8 mouse cellular contexts compared by ENCODE assay signal in the genomic region with DNA sequence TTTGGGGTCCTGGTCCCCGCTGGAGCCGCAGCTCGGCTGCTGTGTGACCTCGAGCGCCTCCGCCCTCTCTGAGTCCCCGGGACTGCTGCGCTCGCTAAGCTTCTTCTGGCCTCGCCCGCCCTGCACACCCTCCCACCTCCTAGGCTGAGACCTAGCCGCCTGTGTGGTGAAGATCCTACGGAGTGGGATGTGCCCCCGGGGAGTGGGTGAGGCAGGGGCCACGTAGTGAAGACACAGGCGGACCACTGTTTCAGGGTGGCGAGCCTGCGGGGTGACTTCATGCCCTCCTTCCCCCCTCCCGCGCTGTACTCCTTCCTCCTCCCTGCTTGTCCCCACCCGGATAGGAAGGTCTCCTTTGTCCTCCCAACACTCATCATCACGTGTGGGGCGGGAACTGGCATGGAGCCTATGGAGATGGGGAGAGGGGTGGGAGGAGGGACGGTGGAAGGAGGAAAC. TPM values are rescaled to one million over a fixed set of nuclear protein-coding genes. Genes with fewer than 3 reads are reported as not detected.
DNase-seq lines count a peak whose midpoint lies in the region; ATAC-seq lines count a peak whose summit lies in the region.

No protein-coding gene starts in this region.

- H3K36me3 ChIP-seq in hindbrain, embryonic 15.5 days, result no peaks in the 10 kb centered on the region
- peaks cover 12% of the 10 kb centered on the region; the same call in 1 of the 2 replicates for H3K36me3 ChIP-seq in limb, embryonic 12.5 days
- no peaks in the 10 kb centered on the region for H3K36me3 ChIP-seq in midbrain, embryonic 11.5 days (ENCODE audit: control insufficient read depth, insufficient read depth, low read length)
- peaks cover 5% of the 10 kb centered on the region; the same call in 1 of the 2 replicates for H3K36me3 ChIP-seq in stomach, embryonic 15.5 days

- peak overlapping the region; percentile 53 for H3K4me3 ChIP-seq in hindbrain, embryonic 15.5 days
- H3K4me3 ChIP-seq in limb, embryonic 12.5 days (replicated peaks), result peak overlapping the region; percentile 65
- peak overlapping the region; percentile 55 for H3K4me3 ChIP-seq in midbrain, embryonic 11.5 days (ENCODE audit: low read depth, low read length)
- peak overlapping the region; percentile 72 for H3K4me3 ChIP-seq in stomach, embryonic 15.5 days (replicated peaks)

- H3K27me3 ChIP-seq in hindbrain, embryonic 15.5 days, result no peaks in the 10 kb centered on the region
- peaks cover 5% of the 10 kb centered on the region; the same call in 1 of the 2 replicates for H3K27me3 ChIP-seq in limb, embryonic 12.5 days
- H3K27me3 ChIP-seq in midbrain, embryonic 11.5 days (ENCODE audit: control insufficient read depth, insufficient read depth, low read length), result no peaks in the 10 kb centered on the region
- no peaks in the 10 kb centered on the region for H3K27me3 ChIP-seq in stomach, embryonic 15.5 days (replicated peaks)

- no peaks in the 10 kb centered on the region for H3K9me3 ChIP-seq in hindbrain, embryonic 15.5 days
- no peaks in the 10 kb centered on the region for H3K9me3 ChIP-seq in limb, embryonic 12.5 days
- no peaks in the 10 kb centered on the region for H3K9me3 ChIP-seq in midbrain, embryonic 11.5 days (ENCODE audit: control insufficient read depth, low read length)
- H3K9me3 ChIP-seq in stomach, embryonic 15.5 days, result no peaks in the 10 kb centered on the region

- ATAC-seq in cerebellum, adult (ENCODE audit: insufficient number of reproducible peaks, low FRiP score, low TSS enrichment), result no peak
- ATAC-seq in hindbrain, embryonic 15.5 days (ENCODE audit: low FRiP score, low read depth), result peak; percentile 60
- ATAC-seq in limb, embryonic 12.5 days (ENCODE audit: insufficient number of reproducible peaks, insufficient read depth, low FRiP score, low TSS enrichment, low read depth), result peak; percentile 61
- peak; percentile 72 for ATAC-seq in midbrain, embryonic 11.5 days (ENCODE audit: low FRiP score)
- ATAC-seq in stomach, embryonic 15.5 days (ENCODE audit: insufficient read depth, low FRiP score, low read depth), result peak; percentile 63

- under 1% methylated on average over 24 of the region's 24 CpGs for WGBS in hindbrain, embryonic 15.5 days
- WGBS in limb, embryonic 12.5 days, result 0% methylated on average over 24 of the region's 24 CpGs
- WGBS in midbrain, embryonic 11.5 days, result 2% methylated on average over 24 of the region's 24 CpGs
- 0% methylated on average over 24 of the region's 24 CpGs for WGBS in stomach, embryonic 15.5 days

- peak; percentile 42 for DNase-seq in cerebellum, adult 11-12 months
- peak; percentile 45 to 63 for DNase-seq in adrenal gland, postnatal 4 days (ENCODE audit: low spot score in 2 of 2)
- peak; percentile 68 for DNase-seq in gastrocnemius, adult 18-20 months (ENCODE audit: low spot score)
- DNase-seq in midbrain, embryonic 11.5 days (ENCODE audit: low spot score, missing footprints), result no peak

- peaks cover 18% of the 10 kb centered on the region for H3K4me1 ChIP-seq in hindbrain, embryonic 15.5 days (replicated peaks)
- peaks cover 7% of the 10 kb centered on the region; the same call in 1 of the 2 replicates for H3K4me1 ChIP-seq in limb, embryonic 12.5 days (replicated peaks)
- H3K4me1 ChIP-seq in midbrain, embryonic 11.5 days (ENCODE audit: control insufficient read depth, insufficient read depth, low read length), result no peaks in the 10 kb centered on the region; the same call in 1 of the 2 replicates
- peaks cover 15% of the 10 kb centered on the region; the same call in 1 of the 2 replicates for H3K4me1 ChIP-seq in stomach, embryonic 15.5 days

- peak overlapping the region; percentile 56 for H3K9ac ChIP-seq in hindbrain, embryonic 15.5 days
- H3K9ac ChIP-seq in limb, embryonic 12.5 days (replicated peaks), result peak overlapping the region; percentile 78
- H3K9ac ChIP-seq in midbrain, embryonic 11.5 days (ENCODE audit: low read length), result peak overlapping the region; percentile 80
- peak overlapping the region; percentile 81 for H3K9ac ChIP-seq in stomach, embryonic 15.5 days

- peak overlapping the region; percentile 49 for H3K27ac ChIP-seq in hindbrain, embryonic 15.5 days (replicated peaks)
- H3K27ac ChIP-seq in limb, embryonic 12.5 days, result peak overlapping the region; percentile 74
- peak overlapping the region; percentile 7; the same call in 1 of the 2 replicates for H3K27ac ChIP-seq in midbrain, embryonic 11.5 days (ENCODE audit: low read depth, low read length)
- H3K27ac ChIP-seq in stomach, embryonic 15.5 days, result peak overlapping the region; percentile 90

- H3K4me2 ChIP-seq in hindbrain, embryonic 15.5 days, result peak overlapping the region; percentile 73
- peak overlapping the region; percentile 86 for H3K4me2 ChIP-seq in limb, embryonic 12.5 days
- peak overlapping the region; percentile 76 for H3K4me2 ChIP-seq in midbrain, embryonic 11.5 days
- H3K4me2 ChIP-seq in stomach, embryonic 15.5 days, result peak overlapping the region; percentile 80

RNA-seq across cellular contexts. Expression of gene Cmtm3, which starts 1.9 kb away (rescaled TPM):
- 100 to 1,000 TPM; 104 to 105 TPM for total RNA-seq in adrenal gland, postnatal 4 days (2021)
- total RNA-seq in gastrocnemius, adult 18-20 months (2021), result 1 to 10 TPM; 3.2 to 7.2 TPM
- 39.5 and 44.1 TPM in 2 replicates for polyA plus RNA-seq in hindbrain, embryonic 15.5 days (2015; fragmentation: Nextera tagmentation; extraction: Ambion mirVana)
- 99.8 and 102 TPM in 2 replicates for polyA plus RNA-seq in limb, embryonic 12.5 days (2016; fragmentation: Nextera tagmentation; extraction: Ambion mirVana)
- polyA plus RNA-seq in midbrain, embryonic 11.5 days (2014; fragmentation: Nextera tagmentation; extraction: Ambion mirVana), result 70.3 and 74.3 TPM in 2 replicates
- polyA plus RNA-seq in stomach, embryonic 15.5 days (2015; fragmentation: Nextera tagmentation; extraction: Ambion mirVana), result 121 and 122 TPM in 2 replicates

RNA-seq across cellular contexts. Expression of gene Cmtm2b, which starts 19.1 kb away (rescaled TPM):
- not detected for total RNA-seq in adrenal gland, postnatal 4 days (2021)
- not detected for total RNA-seq in gastrocnemius, adult 18-20 months (2021)
- polyA plus RNA-seq in hindbrain, embryonic 15.5 days (2015; fragmentation: Nextera tagmentation; extraction: Ambion mirVana), result not detected in 2 replicates
- not detected in 2 replicates for polyA plus RNA-seq in limb, embryonic 12.5 days (2016; fragmentation: Nextera tagmentation; extraction: Ambion mirVana)
- not detected in 2 replicates for polyA plus RNA-seq in midbrain, embryonic 11.5 days (2014; fragmentation: Nextera tagmentation; extraction: Ambion mirVana)
- polyA plus RNA-seq in stomach, embryonic 15.5 days (2015; fragmentation: Nextera tagmentation; extraction: Ambion mirVana), result not detected in 2 replicates

RNA-seq across cellular contexts. Expression of gene Gm11020, which starts 19.8 kb away (rescaled TPM):
- not detected for total RNA-seq in adrenal gland, postnatal 4 days (2021)
- not detected for total RNA-seq in gastrocnemius, adult 18-20 months (2021)
- not detected in 2 replicates for polyA plus RNA-seq in hindbrain, embryonic 15.5 days (2015; fragmentation: Nextera tagmentation; extraction: Ambion mirVana)
- not detected in 2 replicates for polyA plus RNA-seq in limb, embryonic 12.5 days (2016; fragmentation: Nextera tagmentation; extraction: Ambion mirVana)
- polyA plus RNA-seq in midbrain, embryonic 11.5 days (2014; fragmentation: Nextera tagmentation; extraction: Ambion mirVana), result not detected in 2 replicates
- not detected in 2 replicates for polyA plus RNA-seq in stomach, embryonic 15.5 days (2015; fragmentation: Nextera tagmentation; extraction: Ambion mirVana)

RNA-seq across cellular contexts. Expression of gene Cmtm1, which starts 31.2 kb away (rescaled TPM):
- total RNA-seq in adrenal gland, postnatal 4 days (2021), result not detected
- total RNA-seq in gastrocnemius, adult 18-20 months (2021), result not detected
- not detected in 2 replicates for polyA plus RNA-seq in hindbrain, embryonic 15.5 days (2015; fragmentation: Nextera tagmentation; extraction: Ambion mirVana)
- polyA plus RNA-seq in limb, embryonic 12.5 days (2016; fragmentation: Nextera tagmentation; extraction: Ambion mirVana), result not detected in 2 replicates
- not detected in 2 replicates for polyA plus RNA-seq in midbrain, embryonic 11.5 days (2014; fragmentation: Nextera tagmentation; extraction: Ambion mirVana)
- not detected in 2 replicates for polyA plus RNA-seq in stomach, embryonic 15.5 days (2015; fragmentation: Nextera tagmentation; extraction: Ambion mirVana)

RNA-seq across cellular contexts. Expression of gene Gm45711, which starts 31.3 kb away (rescaled TPM):
- total RNA-seq in adrenal gland, postnatal 4 days (2021), result not detected
- not detected for total RNA-seq in gastrocnemius, adult 18-20 months (2021)
- not detected in 2 replicates for polyA plus RNA-seq in hindbrain, embryonic 15.5 days (2015; fragmentation: Nextera tagmentation; extraction: Ambion mirVana)
- not detected in 2 replicates for polyA plus RNA-seq in limb, embryonic 12.5 days (2016; fragmentation: Nextera tagmentation; extraction: Ambion mirVana)
- polyA plus RNA-seq in midbrain, embryonic 11.5 days (2014; fragmentation: Nextera tagmentation; extraction: Ambion mirVana), result not detected in 2 replicates
- not detected in 2 replicates for polyA plus RNA-seq in stomach, embryonic 15.5 days (2015; fragmentation: Nextera tagmentation; extraction: Ambion mirVana)

Comparison
In these comparisons a context has a peak if more than half of its experiments do, and no peak if none do; other contexts are left out.
1. H3K27ac ChIP-seq: peak in every context shown above with its lines; median percentile 90 in stomach, embryonic 15.5 days; 74 in limb, embryonic 12.5 days; 49 in hindbrain, embryonic 15.5 days; 7 in midbrain, embryonic 11.5 days.